Mouse (Mus musculus) urinary bladder, postnatal 25 days (tissue): ENCODE measurements at regions not wholly inside any gene's neighbourhood (a gene's known extent, or its start where the extent isn't known, plus 50 kb on each side); places are given as distances from the start of the nearest gene placed in this dataset.

Experiments used
- DNase-seq: peaks from one replicate; pipeline ENCODE4 v3.0.0; 2022; ENCODE audit warnings: low spot score

GRCm38 (mm10) chr13:53996867-53997266 is 58.6 kb downstream of the Drd1 start:
- no peak for DNase-seq

GRCm38 (mm10) chr13:53992863-53993451 is 62.5 kb downstream of the Drd1 start:
- DNase-seq, result no peak

- DNase-seq, result no peak
Measured at GRCm38 (mm10) chr13:53979226-53979625, 76.3 kb downstream of the Drd1 start.

DNA sequence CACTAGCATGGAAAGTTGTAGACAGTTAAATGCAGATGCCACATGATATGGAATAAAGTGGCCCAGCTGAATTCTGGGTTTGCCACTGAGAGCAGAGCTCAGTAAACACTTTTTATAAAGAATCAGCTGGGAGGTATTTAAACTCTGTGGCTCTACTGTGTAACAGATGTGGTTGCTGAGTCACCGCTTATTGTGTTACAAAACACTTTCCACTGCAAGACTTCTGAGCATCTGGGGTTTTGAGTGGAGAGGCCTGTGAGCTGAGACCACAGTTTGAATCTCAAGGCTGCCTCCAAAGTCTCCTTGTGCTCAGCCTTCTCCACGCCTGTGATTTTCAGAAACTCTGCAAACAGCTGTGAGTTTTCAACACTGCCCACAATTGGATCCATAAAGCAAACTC is 86.1 kb downstream of the Drd1 start:
- DNase-seq, result no peak

GRCm38 (mm10) chr13:53956167-53956566 is 99.3 kb downstream of the Drd1 start:
- no peak for DNase-seq

DNA sequence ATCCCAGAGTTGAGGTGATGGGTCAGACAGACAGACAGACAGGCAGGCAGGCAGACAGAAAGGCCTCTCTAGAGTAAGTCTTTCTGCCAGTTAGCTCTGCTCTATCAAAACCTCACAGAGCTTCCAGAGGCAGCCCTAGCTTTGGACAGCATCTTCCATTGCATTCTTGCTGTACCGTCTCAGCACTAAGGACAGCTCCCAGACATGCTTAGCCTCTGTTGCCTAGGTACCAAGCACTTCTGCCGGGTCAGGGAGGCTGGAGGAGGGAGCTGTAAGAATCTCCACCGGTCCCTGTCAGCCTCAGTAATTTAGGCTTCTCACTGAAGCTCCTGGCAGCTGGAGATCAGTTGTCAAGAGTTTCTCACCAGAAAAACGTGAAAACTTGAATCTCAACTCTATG is 107.4 kb downstream of the Drd1 start:
- DNase-seq, result no peak

DNA sequence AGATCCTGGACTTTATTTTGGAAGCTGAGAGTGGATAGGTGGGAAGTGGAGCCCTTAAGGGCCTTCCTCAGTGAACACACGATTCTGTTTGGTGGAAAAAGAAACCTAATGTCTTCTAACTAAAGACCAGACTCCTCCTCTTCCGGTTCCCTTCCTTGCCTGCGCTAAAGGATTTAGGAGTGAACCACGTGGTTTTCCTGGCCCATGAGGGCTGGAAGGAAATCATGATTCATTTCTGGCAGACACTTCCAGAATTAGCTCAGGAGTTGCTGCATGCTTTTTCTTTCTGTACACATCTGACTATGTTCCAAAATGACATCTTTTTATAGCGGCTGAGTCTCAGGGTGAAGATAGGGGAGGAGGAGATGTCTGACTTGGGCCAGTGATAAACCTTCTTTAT is 109.8 kb downstream of the Drd1 start:
- no peak for DNase-seq

GRCm38 (mm10) chr13:53941005-53941747 is 114.3 kb downstream of the Drd1 start:
- no peak for DNase-seq

GRCm38 (mm10) chr13:53935174-53935699 is 120.3 kb downstream of the Drd1 start:
- DNase-seq, result no peak

GRCm38 (mm10) chr13:53934457-53934856 is 121.0 kb downstream of the Drd1 start:
- DNase-seq, result no peak

DNA sequence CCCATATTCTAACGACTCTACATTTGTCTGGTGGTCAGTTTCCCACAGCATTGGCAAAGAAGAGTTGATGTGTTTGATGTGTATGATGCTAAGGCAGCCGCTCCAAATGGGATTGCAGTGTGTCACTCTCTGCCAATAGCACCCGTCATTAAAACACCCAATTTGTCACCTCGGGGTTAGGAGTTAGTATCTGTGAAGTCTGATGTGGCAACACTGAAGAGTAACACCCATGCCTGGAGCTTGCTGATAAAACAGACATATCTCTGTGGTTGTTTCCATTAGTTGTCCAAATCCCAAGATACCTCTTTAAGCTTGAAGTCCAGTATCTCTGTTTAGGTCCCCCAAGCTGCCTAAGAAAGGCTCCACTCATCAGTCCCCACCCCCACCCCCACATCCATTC is 129.4 kb downstream of the Drd1 start:
- no peak for DNase-seq

- DNase-seq, result no peak
Measured at GRCm38 (mm10) chr13:53924433-53924832, 131.1 kb downstream of the Drd1 start.

DNA sequence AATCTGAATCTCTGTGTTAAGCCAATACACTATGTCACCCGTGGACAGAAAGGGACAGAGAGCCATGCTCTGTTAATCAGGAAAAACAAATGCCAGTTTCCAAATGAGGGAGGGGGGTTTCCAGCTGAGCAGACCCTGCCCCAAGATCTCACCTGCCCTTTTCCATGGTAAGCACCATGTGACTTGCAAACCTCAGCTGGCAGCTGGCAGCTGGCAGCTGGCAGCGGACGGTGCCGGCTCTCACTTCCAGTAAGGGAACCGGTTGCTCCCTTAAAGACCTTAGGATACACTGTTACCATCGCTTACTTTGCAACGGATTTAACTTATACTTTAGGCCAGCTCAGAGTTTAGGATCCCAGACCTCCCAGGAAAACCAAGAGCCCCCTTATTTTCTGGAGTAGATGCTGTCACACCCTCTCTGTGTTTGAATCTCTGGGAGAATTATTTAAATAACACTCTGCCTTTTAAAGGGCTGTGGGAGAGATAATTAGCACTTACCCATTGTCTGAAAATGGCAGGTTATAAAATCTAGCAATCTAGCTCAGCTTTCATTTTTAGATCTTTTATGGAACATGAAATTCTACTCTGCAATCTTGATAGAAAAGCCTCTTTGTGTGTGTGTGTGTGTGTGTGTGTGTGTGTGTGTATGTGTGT is 131.7 kb downstream of the Drd1 start:
- no peak for DNase-seq

- no peak for DNase-seq
Measured at GRCm38 (mm10) chr13:53921796-53922195, 133.7 kb downstream of the Drd1 start.

DNA sequence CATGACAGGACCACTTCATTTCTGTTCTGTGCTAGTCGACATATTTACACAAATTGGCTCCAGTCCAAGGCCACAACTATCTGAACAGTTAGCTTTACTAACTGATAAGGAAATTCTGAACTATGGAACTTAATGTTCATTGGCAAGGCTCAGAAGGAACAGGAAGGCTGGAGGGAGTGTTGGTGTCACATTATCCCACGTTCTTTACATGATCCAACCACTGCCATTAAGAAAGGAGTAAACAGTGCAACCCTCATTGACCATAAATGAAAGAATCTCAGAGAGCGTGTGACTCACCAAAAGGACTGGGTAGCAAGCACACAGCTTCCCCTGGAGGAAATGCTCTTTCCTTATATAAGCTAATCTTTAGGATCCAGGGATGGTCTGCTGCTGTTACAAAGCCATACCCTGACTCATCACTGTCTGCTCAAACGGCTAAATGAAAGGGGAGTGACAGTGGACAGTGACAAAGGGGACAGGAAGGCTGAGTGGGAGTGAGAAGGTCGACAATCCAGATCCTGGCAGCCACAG is 135.6 kb downstream of the Drd1 start:
- no peak for DNase-seq

DNA sequence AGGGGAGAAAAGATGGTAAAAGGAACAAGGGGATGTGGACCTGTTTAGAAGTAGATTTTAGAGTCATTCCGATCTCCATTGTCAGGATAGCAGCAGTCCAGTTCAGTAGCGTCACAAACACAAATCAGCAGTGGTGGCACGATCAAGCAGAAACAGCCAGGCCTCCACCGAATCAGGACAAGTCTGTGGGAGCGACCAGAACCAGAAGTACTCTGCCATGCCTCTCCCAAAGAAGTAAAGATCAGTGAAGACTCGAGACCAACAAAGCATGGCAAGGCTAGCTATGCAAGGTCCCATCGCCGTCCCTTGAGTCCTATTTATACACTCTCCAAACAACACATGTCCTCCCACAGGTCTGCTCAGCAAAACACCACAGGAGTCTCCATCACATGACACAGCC is 140.0 kb downstream of the Drd1 start:
- DNase-seq, result no peak

GRCm38 (mm10) chr13:53914434-53914833 is 141.1 kb downstream of the Drd1 start:
- DNase-seq, result no peak

DNA sequence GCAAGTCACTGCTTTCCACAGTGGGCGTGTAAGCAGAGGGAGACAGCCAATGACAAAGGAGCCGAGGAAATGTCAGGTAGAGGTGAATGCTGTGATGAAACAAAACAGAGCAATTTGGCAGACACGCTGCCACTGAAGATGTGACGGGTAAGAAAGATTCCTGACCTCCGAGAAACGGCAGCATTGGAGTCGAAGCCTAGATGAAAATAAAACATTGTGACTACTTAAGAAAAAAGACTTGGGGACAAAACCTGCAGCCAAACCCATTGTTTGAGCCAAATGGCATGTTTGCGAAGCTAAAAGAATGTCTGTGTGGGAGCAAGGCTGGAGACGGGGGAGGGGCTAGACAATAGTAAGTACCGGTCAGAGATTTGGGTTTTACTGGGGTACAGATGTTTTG is 142.0 kb downstream of the Drd1 start:
- DNase-seq, result no peak

GRCm38 (mm10) chr13:53911846-53912245 is 143.7 kb downstream of the Drd1 start:
- no peak for DNase-seq

GRCm38 (mm10) chr13:53911261-53911660 is 144.2 kb downstream of the Drd1 start:
- no peak for DNase-seq

DNA sequence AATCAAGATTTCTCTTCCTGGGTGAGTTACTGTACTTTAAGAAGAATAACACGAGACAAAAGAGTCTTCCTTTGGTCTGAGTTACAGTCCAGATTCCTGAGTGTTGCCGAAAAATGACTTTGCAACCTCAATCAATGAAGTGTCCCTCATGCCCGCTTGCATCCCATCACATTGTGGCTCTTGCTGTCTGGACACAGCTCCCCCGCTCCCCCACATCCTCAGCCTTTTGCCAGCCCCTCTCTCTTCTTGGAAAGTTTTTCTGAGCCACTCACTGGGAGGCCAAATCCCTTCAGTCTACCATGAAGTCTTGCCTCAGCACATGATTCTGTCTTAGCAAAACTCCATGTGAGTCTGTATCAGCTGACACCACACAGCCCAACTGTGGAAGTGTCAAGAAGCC is 145.3 kb downstream of the Drd1 start:
- DNase-seq, result no peak

GRCm38 (mm10) chr13:53904471-53904870 is 151.0 kb downstream of the Drd1 start:
- no peak for DNase-seq

DNA sequence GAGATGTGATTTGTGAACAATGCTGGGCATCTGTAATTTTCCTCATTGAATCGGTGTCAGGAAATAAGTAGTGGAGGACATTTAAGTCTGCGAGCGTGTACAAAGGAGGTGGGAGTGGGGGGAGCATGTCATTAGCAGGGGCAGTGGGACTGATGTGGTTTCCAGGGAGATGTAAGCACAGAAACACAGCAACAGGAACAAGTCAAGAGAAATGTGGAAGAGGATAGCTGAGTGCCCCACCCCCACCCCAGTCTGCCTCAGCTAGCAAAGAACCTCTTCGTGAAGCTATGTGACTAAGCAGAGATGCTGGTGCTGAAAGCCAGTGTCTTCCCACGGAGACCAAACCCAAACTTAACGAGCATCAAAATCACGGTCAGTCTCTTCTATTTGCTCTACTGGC is 151.9 kb downstream of the Drd1 start:
- no peak for DNase-seq
